Mouse (Mus musculus) 416B (cell line): Measurements from ENCODE around the gene A1bg.

Experiments
- DNase-seq: peaks from one replicate; pipeline ENCODE4 v3.0.0; 2011; ENCODE audit warnings: low read depth

Gene A1bg

DNA sequence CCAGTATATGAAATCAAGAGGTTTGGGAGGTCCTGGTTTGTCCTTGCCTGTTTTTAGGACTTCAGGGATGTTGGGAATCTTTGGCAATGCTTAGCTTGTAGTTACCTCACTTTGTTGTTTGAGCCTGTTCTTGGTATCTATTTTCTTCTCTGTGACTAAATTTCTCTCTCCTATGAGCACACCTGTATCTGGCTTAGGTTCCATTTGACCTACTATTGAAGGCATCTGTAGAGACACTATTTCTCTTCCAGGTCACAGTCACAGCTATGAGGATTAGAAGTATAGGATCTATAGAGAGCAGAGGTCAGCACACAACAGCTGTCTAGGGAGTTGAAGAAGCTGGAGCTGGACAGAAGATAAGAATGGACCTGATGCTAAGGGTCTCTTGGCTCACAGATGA lies at the start of gene A1bg:
A1bg (minus strand) TSS at position 101 of the 400 bp plus-strand sequence.
- no peak for DNase-seq

DNA sequence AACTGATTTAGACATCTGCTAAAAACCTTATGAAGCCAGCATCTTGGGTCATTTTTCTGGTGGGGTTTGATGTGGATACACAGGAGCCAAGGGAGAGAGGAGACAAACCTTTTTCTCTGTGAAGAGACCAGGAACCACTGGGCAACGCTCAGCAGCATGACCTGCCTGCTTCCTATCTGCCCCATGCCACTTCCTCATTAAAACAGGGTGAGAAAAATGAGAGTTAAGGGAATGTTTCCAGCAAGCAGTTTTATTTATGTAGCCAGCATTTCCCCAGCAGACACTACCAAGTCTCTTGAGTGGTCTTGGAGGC lies 45.7 kb upstream of the A1bg start:
- DNase-seq: no peak

DNA sequence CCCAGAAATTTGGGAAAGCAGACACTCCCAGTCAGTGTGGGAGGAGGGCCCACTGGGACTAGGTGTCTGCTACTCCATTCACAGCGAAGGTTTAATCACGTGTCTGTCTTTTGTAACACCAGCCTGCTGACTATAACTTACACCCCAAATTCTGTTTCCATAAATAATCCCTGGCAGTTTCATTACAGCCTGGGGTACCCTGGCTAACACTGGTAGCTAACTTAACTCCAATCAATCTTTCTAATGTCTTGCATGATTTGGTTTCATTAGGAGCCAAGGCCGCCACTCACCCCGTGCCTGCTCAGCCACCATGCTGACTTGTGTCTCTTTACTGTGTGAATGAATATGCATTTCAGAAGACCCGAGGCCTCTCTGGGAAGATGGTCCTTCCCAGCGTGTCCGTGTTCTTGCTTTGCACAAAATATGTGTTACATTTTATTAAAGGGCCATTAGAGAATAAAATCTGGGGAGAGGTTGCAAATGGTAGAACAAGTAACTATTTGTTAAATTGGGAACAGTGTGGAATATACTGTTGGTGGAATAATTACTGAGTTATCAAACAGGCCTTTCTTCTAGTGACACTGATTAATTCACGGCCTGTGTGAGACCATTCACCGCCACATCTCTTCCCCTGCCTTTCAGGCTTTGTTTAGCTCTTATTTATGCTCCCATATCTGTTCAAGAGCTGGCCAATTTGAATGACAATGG lies 45.2 kb upstream of the A1bg start:
- no peak for DNase-seq

DNA sequence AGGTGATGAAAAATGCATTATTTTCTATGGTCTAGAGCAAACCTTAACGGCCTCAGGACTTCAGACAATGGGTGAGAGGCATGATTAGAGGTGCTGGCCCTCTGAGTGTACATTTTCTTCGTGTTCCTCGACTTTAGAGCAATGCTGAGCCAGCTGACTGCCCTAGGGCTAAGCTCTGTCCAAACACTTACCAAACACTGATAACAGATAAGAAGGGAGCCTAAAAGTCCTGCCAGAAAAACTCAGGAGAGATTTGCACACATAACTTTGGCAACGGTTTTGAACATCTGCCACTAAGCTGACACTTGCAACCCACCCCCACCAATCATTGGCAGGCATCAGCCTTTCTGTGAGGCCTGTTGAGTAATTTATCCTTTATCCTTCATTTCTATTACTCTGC lies 2.9 kb upstream of the A1bg start:
- no peak for DNase-seq

- DNase-seq: no peak
These were observed 18.8 kb downstream of the A1bg start for GRCm38 (mm10) chr15:60903763-60904697.

- no peak for DNase-seq
These were observed 24.4 kb downstream of the A1bg start for GRCm38 (mm10) chr15:60898187-60898965.

DNA sequence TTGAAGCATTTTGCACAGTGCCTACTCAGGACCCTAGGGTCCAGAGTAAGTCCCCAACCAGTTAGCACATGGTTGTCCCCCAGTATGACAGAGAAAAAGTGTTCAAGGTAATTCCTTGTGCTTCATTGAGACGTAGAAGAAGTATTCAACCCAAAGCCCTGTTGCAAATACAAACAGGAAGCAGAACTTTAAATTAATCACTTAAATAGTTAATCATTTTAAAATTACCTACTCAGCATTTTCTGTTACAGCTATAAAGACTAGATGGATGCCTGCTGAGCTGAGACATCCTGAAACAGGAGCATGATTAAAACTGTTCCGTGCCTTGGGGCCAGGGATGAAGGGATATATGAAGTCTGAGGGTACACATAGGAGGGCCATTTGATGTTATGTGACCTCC lies 26.8 kb downstream of the A1bg start:
- DNase-seq: no peak

DNA sequence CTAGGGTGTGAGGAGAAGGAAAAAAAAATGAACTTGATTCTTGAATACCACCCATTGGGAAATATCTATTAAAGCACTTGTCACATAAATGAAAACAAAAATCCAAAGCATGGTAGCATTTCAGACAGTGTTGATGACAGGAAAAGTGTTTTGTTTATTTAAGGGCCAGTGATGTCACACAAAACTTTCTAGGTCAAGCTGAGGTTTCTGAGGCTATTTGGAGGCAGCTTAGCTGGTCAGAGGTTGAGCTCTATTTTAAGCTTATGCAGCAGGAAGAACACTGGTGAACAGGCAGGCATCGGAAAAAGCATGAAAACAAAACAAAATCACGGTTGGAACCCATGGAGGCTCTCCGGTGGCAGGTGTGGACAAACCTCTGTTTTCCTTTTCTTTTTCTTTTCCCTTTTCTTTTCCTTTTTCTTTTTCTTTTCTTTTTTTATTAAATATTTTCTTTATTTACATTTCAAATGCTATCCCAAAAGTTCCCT lies 29.8 kb downstream of the A1bg start:
- peak; percentile 23 for DNase-seq

DNA sequence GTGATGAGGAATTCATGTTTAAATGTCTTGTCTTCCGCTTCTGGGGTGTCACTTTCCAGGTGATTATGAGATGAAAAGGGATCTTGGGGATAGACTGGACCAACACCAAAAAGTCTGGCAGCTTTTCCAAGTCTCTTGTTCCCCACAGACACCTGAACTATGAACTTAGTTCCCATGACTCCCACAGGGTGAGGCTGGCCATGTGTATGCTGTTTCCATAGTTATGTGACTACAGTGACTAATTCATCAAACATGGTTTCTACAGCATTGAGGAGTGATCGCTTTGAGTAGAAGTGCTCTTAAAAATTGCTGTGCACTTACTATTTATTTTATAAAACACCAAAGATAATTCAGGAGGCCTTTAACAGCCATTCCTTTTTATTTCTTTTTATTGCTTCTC lies 34.1 kb downstream of the A1bg start:
- DNase-seq: no peak

DNA sequence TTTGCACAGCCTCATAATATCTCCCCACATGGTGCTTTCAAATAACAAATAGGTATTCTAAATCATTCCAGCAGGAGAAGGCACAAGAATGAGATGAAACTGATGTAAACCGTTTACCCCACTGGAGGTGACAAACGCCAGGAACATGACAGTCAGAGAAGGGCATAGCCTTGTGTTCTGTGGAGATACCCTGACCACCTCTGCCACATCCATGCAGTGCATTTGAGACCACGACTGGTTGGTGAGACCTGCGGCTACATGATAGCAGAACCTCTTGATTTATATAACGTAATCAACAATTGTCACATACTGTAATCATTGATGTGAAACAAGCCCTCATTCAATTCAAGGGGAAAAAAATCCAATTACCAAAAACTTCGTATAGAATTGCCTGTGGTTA lies 47.1 kb downstream of the A1bg start:
- no peak for DNase-seq

DNA sequence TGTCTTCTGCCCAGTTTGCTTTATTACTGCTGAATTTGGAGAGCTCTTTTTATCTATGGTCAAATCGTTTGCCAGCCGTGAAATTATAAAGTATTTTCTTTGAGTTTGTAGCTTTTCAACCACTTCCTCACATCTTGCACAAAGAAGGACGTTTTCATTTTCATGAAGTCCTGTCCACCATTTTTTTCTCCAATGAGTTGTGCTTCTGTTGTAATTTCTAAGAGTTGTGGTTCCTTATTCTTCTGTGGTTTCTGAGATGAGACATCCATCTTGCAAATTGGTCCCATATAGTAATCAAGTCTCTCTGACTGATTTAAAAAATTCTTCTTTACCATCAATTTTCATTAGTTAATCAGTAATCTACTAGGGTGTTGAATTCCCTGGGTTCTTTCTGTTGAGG lies 60.4 kb downstream of the A1bg start:
- DNase-seq: peak; percentile 21

DNA sequence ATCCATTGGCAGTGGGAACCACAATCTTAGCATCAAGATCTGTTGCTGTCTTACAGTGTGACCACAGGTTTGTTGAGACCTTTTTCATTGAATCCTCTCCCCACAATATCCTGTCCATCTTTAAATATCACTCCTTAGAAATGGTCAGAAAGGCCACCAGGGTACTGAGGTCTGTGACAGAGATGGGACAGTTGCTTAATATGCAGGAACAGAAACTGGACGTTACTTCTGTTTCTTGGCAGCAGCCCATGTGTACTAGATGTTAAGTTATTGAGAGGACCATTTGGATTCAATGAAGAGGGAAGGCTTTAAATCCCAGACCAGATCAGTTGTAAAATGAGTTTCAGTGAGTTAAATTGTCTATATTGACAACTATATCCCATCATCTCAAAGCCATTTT lies 67.7 kb downstream of the A1bg start:
- peak; percentile 19 for DNase-seq

DNA sequence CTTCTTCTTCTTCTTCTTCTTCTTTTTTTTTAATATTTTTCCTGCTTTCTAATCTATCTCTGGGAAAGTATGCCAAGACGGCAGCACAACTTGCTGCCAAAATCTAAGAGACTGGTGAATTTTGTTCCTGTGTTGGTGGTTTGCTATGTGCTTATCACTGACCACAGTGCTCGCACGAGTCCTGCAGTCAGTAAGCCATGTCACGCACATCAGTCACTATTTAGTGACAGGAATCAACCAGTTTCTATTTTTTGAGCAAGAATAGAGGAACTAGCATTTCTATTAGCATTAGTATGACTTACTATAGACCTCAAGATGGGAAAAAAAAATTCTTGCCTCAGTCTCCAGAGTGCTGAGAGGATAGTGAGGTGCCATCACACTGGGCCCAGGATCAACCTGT lies 68.7 kb downstream of the A1bg start:
- peak; percentile 76 for DNase-seq

DNA sequence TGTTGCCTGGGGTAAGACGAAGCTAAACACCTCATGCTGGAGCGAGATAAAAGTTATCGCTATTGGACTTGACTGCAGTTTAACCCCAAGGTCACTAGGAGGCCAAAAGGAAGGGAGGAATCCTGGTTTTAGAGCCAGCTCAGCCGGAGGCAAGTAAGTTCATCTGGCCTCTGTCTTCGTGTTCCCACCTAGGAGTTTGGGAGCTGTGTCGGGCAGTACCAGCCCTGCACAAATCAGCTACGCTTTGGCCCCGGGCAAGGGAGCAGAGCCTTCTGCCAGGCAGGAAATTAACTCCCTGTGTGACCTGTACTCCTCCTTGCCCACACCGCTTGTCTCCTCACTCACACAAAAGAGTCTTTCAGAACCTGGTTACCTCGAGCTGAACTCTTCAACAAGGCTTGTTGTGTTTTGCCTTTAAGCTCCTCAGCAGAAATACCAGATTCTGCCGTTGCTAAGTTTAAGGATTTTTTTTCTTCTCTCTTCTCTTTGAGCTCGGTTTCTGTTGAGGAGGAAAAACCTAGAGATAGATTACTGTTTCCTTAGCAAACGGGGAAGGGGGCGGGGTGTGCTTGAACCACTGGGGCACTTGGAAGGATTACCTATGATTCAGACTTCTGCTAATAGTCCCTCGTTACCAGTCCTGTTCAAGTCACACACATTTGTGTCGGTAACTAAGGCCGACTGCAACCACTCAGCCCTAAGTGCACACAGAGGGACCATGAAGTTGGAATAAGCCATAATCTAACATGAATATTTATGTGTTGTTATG lies 69.4 kb downstream of the A1bg start, which contains the start of gene Fam84b:
Fam84b (minus strand) TSS at position 548 of the 769 bp plus-strand sequence.
- DNase-seq: peak; percentile 74

DNA sequence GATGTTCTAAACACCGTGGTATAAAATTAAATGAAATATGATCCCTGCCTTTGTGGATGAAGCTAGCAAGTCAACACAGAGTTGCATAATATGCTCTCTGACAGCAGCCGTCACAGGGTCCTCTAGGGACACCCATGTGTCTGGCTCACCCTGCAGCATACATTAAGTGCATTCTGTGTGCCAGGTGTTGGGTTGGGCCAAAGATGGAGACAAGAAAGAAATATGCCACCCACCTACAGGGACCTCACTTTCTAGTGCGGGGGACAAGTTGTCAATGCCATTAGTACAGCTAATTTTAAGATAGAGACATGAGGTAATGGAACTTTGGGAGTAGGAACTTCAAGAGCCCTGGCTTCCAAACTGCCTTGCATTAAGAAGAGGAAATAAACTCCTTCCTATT lies 74.2 kb downstream of the A1bg start:
- DNase-seq: peak; percentile 15
